Mouse (Mus musculus) lung, postnatal 0 days (tissue): ENCODE measurements at regions not wholly inside any gene's neighbourhood (a gene's known extent, or its start where the extent isn't known, plus 50 kb on each side); places are given as distances from the start of the nearest gene placed in this dataset.

ENCODE experiments used
- CTCF ChIP-seq: IDR thresholded peaks from 2 replicates; pipeline ENCODE4 v1.5.1; 2016; ENCODE audit warnings: antibody characterized with exemption, mild to moderate bottlenecking
- EP300 ChIP-seq: IDR thresholded peaks from 2 replicates; pipeline ENCODE4 v1.6.1; 2016; ENCODE audit warnings: antibody characterized with exemption, mild to moderate bottlenecking, control low read depth

GRCm38 (mm10) chr15:90798056-90798455 is 118.8 kb upstream of the Cpne8 start:
- no peak for TF ChIP-seq CTCF
- no peak for TF ChIP-seq EP300
